Mouse (Mus musculus): Measurements from ENCODE around the gene Bst2. TPM values are rescaled to one million over a fixed set of nuclear protein-coding genes. Genes with fewer than 3 reads are reported as not detected.

Gene Bst2
- polyA plus RNA-seq, 1 experiment from 2014 or later: 34.0 TPM

Other genes starting within 250 kb of the Bst2 start
- gene Use1, start 170.6 kb downstream of the Bst2 start, polyA plus RNA-seq (2015; fragmentation: Nextera tagmentation; extraction: Ambion mirVana): 69.1 and 78.1 TPM in 2 replicates
- 4.3 and 4.4 TPM in 2 replicates for gene Ocel1, start 166.2 kb downstream of the Bst2 start, polyA plus RNA-seq (2015; fragmentation: Nextera tagmentation; extraction: Ambion mirVana)
- 36.6 and 40.9 TPM in 2 replicates for gene Nr2f6, start 155.5 kb downstream of the Bst2 start, polyA plus RNA-seq (2015; fragmentation: Nextera tagmentation; extraction: Ambion mirVana)
- 9.2 and 10.2 TPM in 2 replicates for gene Ushbp1, start 141.7 kb downstream of the Bst2 start, polyA plus RNA-seq (2015; fragmentation: Nextera tagmentation; extraction: Ambion mirVana)
- gene Babam1, start 140.6 kb downstream of the Bst2 start, polyA plus RNA-seq (2015; fragmentation: Nextera tagmentation; extraction: Ambion mirVana): 89.7 and 91.8 TPM in 2 replicates
- 27.6 and 29.4 TPM in 2 replicates for gene Ankle1, start 131.4 kb downstream of the Bst2 start, polyA plus RNA-seq (2015; fragmentation: Nextera tagmentation; extraction: Ambion mirVana)
- gene Abhd8, start 73.8 kb downstream of the Bst2 start, polyA plus RNA-seq (2015; fragmentation: Nextera tagmentation; extraction: Ambion mirVana): 33.0 and 35.5 TPM in 2 replicates
- 165 and 186 TPM in 2 replicates for gene Mrpl34, start 72.5 kb downstream of the Bst2 start, polyA plus RNA-seq (2015; fragmentation: Nextera tagmentation; extraction: Ambion mirVana)
- gene Dda1, start 68.3 kb downstream of the Bst2 start, polyA plus RNA-seq (2015; fragmentation: Nextera tagmentation; extraction: Ambion mirVana): 75.6 and 87.1 TPM in 2 replicates
- 0.63 and 0.78 TPM in 2 replicates for gene Ano8, start 51.5 kb downstream of the Bst2 start, polyA plus RNA-seq (2015; fragmentation: Nextera tagmentation; extraction: Ambion mirVana)
- gene Gtpbp3, start 49.4 kb downstream of the Bst2 start, polyA plus RNA-seq (2015; fragmentation: Nextera tagmentation; extraction: Ambion mirVana): 11.6 and 12.6 TPM in 2 replicates
- gene Plvap, start 25.7 kb downstream of the Bst2 start, polyA plus RNA-seq (2015; fragmentation: Nextera tagmentation; extraction: Ambion mirVana): 133 and 135 TPM in 2 replicates
- 0.48 and 0.65 TPM in 2 replicates for gene Ccdc194, start 11.7 kb downstream of the Bst2 start, polyA plus RNA-seq (2015; fragmentation: Nextera tagmentation; extraction: Ambion mirVana)
- 58.8 and 59.5 TPM in 2 replicates for gene Mvb12a, start 5.5 kb upstream of the Bst2 start, polyA plus RNA-seq (2015; fragmentation: Nextera tagmentation; extraction: Ambion mirVana)
- gene Tmem221, start 21.4 kb upstream of the Bst2 start, polyA plus RNA-seq (2015; fragmentation: Nextera tagmentation; extraction: Ambion mirVana): 0.27 and 0.41 TPM in 2 replicates
- not detected in 2 replicates for gene Nxnl1, start 29.1 kb upstream of the Bst2 start, polyA plus RNA-seq (2015; fragmentation: Nextera tagmentation; extraction: Ambion mirVana)
- gene Slc27a1, start 31.4 kb upstream of the Bst2 start, polyA plus RNA-seq (2015; fragmentation: Nextera tagmentation; extraction: Ambion mirVana): 18.2 and 18.3 TPM in 2 replicates
- gene Pgls, start 54.7 kb upstream of the Bst2 start, polyA plus RNA-seq (2015; fragmentation: Nextera tagmentation; extraction: Ambion mirVana): 169 and 172 TPM in 2 replicates
- gene Fam129c, start 60.2 kb upstream of the Bst2 start, polyA plus RNA-seq (2015; fragmentation: Nextera tagmentation; extraction: Ambion mirVana): 1.2 and 1.8 TPM in 2 replicates
- 54.8 and 58.3 TPM in 2 replicates for gene Colgalt1, start 73.5 kb upstream of the Bst2 start, polyA plus RNA-seq (2015; fragmentation: Nextera tagmentation; extraction: Ambion mirVana)
- 0.39 and 0.40 TPM in 2 replicates for gene Unc13a, start 134.3 kb upstream of the Bst2 start, polyA plus RNA-seq (2015; fragmentation: Nextera tagmentation; extraction: Ambion mirVana)
- 7.6 and 7.7 TPM in 2 replicates for gene Jak3, start 138.8 kb upstream of the Bst2 start, polyA plus RNA-seq (2015; fragmentation: Nextera tagmentation; extraction: Ambion mirVana)
- gene Insl3, start 151.8 kb upstream of the Bst2 start, polyA plus RNA-seq (2015; fragmentation: Nextera tagmentation; extraction: Ambion mirVana): 1.5 and 2.1 TPM in 2 replicates
- 2.8 and 3.3 TPM in 2 replicates for gene B3gnt3, start 164.3 kb upstream of the Bst2 start, polyA plus RNA-seq (2015; fragmentation: Nextera tagmentation; extraction: Ambion mirVana)
- gene Fcho1, start 188.3 kb upstream of the Bst2 start, polyA plus RNA-seq (2015; fragmentation: Nextera tagmentation; extraction: Ambion mirVana): 1.7 and 2.3 TPM in 2 replicates